Mouse (Mus musculus): ENCODE results near the gene Kcnj13. TPM values are rescaled to one million over a fixed set of nuclear protein-coding genes. Genes with fewer than 3 reads are reported as not detected.

Kcnj13 gene
- polyA plus RNA-seq (2012; rRNA removed) = 0.21 and 0.27 TPM in 2 replicates

DNA sequence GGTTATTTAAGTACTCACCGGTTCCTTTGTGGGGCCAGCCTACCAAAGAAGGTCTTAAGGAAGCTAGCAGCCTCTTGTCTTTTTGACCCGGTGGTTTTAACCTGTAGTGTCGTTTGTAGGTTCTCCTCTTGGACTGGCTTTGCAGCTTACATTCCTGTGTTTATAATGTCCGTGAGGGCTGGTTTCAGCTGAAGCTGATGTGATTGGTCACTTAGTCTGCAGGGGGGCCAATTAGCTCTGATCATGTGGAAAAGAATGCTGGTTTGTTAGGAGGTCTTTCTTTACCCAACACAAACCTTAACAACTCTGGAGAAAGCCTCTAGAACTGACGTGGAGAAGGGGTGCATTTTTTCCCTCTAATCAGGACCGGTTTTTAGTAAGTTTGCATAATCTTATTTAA is at the start of gene Kcnj13:
Gene Kcnj13 (minus strand): TSS at position 136 of the 400 bp plus-strand sequence.
- DNase-seq (ENCODE audit: low spot score) = no peak

DNA sequence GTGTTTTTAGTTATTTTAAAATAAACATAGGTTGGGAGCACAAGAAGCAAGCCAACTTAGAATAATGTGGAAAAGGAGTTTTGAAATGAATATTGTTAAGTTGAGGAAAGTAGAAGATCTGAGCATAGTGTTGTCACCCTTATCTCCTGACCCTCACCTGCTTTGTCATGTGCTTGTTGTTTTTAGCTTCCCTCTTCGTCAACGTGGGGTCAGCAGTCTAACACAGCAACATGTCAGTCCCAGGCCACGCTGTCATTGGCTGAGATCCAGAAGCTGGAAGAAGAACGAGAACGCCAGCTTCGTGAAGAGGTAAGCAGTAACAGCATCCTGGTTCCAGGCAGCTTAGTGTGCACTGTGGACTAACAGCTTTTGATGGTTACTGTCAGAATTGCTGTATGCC is 42.1 kb upstream of the Kcnj13 start:
- no peak for DNase-seq (ENCODE audit: low spot score)

DNA sequence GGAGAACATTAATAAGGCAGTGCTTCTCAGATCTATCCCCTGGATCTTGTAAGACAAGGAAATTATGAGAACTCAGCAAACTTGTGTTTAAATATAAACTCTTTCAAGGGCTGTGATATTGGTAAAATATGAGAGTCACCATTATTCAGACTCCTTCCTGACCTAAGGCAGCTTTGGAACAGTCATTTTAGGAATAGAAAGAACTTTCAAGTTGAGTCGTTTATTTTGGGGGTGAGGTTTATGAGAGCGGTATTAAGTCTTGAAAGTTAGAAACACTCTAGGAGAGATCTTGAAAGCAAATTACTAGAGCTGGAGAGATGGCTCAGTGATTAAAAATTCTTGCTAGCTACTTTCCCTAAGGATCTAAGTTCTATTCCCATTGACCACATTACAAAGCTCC is 40.6 kb upstream of the Kcnj13 start:
- no peak for DNase-seq (ENCODE audit: low spot score)

DNA sequence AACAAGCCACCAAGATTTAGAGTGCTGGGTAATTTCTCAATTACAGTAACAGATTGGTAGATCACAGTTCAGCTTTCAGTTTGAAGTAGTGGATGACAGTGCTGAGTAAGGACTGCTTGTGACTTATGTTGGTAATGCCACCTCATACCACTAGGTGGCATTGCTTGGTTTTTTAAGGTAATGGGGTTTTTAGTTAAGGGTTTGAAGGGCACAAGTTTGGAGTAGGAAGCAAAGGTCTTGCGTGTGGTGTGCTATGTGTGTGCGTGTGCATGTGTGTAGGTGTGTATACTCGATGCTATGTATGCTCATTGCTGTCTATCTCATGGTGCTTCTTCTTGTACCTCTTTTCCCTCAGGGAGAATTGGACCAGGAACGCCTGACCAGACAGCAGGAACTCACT is 24.2 kb upstream of the Kcnj13 start:
- no peak for DNase-seq (ENCODE audit: low spot score)

DNA sequence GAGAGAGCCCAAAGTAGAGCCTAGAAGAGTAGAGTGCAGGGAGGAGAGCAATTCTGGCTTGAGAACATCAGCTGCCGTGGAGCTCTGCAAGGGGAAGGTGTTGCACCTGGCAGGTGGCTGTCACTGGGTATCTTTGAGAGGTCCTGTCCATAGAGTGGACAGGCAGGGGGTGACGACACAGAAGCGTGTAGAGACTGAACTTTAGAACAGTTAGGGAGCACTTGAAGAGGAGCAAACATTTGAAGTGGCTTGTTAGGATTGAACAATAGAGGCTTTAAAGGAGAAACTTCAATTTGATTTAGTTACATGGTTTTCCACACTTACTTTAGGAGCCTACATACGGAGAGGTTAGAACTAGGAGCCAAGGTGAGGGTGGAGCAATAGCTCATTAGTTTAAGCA is 14.9 kb upstream of the Kcnj13 start:
- DNase-seq (ENCODE audit: low spot score) = no peak

DNA sequence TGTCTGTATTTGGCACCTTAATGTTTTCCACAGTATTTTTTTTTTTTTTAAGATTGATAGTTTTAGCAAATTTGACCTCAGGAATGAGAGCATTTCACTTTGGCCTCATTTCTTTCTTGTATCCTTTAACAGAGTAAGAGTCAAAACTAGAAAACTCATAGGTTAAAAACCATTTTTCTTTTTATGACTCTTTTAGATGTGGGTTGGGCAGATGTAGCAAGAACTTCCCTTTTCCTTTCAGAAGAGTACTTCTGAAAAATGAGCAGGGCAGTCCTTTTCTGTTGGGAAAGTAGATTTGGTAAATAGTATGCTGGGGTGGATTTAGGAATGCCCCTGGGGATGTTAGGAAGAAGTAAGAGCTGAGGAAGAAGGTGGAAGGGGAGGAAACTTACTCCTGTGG is 11.5 kb upstream of the Kcnj13 start:
- no peak for DNase-seq (ENCODE audit: low spot score)

DNA sequence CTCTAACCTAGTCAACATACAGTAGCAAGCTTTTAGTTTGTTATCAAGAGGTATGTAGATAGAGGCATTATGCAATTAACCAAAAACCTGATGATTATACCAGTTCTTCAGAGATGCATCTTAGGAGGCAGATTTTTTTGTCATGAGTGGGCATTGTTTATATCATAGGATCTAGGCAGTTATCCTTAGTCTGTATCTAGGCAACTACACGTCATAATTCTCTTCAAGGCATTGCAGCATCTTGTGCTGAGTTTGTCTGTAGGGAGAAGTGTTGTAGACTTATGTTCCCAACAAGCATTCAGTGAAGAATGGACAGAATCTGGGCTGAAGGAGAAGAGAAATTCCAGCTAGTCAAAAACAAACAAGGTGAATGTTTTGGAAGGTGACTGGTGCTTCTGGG is 10.2 kb upstream of the Kcnj13 start:
- no peak for DNase-seq (ENCODE audit: low spot score)

DNA sequence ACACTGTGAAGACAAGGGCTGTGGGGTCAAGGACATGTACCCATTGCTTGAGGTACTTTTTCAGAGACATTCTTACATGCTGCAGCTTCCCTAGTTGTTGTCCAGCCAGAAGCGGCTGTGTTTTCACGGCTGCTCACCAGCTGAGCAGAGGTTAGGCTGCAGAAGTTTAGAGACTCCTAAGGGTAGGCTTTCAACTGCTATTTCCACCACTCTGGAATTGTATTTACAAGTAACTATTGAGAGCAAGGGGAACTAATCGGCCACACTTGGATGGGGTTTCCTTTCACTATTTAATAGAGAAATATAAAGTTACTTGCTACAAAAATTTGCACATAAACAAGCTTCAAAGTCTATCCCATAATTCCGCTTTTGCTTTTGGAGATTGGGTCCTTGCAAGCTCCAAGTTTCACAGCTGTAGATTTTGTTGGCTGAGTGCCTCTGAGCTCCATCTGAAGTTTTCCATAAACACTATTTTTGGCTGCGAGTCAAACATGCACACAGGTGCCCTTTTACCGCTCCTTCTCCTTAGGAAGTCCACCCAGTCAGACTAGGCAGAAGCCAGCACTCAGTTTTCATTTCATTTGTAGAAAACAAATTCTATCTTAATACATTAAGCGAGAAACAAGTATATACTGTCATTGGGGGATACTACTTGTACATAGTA is 2.5 kb upstream of the Kcnj13 start:
- no peak for DNase-seq (ENCODE audit: low spot score)

DNA sequence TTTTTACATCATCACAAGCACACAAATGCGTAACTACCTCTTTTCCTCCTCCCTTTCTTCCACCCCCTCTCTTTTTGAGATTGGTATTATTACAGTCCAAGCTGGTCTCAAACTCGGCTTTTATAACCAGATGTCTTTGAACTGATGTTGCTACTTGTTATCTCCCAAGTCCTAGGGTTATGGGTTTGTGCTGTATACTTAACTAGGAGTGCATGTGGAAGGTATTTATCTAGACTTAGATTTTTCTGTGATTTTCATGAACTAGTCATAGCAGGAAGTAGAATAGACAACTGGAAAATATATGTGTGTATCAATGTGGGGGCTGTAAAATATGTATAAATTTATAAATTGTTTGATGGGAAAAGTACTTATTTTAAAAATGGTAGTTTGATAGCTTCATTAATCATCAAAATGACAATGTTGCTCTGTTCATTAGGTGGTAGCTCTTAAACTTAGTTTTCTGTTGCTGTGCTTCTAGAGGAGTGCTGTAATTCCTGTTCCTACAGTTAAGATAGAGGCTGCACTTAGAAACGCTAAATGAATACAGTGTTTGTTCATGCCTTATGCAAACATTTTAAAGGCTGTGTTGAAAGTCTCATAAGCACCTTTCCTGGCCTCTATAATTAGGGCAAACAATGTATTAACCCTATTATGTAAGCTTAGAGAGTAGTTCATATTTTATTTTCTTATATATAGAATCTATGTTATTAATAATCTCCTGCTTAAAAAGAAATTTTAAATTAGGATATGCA is 909 bp downstream of the Kcnj13 start:
- DNase-seq (ENCODE audit: low spot score) = no peak

DNA sequence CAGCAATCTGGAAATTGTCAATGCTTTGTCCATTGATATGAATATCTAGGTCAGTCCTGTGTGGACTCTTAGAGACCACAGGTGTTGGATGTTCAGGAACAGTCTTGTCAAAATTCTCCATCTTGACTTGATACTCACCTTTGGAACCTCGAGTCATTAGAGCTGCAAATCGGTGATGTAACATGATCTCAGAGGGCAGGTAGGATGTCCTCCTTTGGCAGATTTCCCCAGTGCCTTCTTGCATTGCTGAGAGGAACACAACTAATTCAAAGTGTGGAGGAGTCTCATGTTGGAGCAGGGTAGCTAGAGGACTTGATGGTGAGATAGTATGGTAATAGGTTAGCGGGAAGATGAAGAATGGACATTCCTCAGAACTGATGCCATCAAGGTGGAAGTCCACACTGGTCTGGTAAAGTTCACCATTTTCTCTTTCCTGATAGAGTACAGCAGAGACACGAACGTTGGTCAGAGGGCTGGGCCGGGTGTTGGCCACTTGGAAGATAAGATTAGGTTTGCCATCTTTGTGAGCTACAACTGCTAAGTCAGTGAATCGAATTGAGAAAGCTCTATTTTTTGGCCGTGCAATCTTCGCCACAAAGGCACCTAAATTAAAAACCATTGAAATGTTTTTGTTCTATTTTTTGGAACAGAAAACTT is 8.0 kb downstream of the Kcnj13 start:
- DNase-seq (ENCODE audit: low spot score) = no peak

DNA sequence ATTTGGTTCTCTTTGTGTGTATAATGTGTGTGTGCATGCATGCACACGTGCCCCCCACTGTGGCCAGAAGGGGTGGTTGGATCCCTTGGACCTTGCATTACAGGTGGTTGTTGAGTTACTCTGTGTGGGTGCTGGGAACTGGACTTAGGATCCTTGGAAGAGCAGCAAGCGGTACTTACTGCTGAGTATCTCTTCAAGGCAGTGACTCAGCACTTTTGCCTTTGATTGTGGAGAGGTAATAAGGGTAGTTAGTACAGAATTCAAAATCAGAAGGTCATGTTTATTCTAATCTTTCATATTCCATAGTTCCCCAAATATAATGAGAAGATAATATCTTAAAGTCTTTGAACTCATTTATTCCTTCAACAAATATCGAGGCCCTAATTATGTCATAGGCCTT is 13.4 kb downstream of the Kcnj13 start:
- no peak for DNase-seq (ENCODE audit: low spot score)

DNA sequence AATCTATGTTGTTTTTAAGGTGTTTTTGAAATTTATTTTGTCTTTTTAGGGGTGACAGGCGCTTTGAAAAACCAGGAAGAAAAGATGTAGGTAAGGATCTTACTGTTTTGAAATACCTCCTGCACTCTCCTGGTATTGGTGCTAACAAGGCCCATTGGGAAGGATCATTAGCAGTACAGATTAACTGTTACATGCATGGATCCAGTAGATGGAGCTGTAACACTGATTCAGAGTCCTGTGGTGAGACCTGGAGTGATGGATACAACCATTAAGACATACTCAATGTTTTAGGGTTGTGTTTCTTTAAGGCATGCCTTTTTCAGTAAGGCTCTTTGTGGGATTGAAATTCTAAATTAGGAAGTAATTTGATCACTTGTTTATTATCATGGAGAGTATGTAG is 14.6 kb downstream of the Kcnj13 start:
- no peak for DNase-seq (ENCODE audit: low spot score)

DNA sequence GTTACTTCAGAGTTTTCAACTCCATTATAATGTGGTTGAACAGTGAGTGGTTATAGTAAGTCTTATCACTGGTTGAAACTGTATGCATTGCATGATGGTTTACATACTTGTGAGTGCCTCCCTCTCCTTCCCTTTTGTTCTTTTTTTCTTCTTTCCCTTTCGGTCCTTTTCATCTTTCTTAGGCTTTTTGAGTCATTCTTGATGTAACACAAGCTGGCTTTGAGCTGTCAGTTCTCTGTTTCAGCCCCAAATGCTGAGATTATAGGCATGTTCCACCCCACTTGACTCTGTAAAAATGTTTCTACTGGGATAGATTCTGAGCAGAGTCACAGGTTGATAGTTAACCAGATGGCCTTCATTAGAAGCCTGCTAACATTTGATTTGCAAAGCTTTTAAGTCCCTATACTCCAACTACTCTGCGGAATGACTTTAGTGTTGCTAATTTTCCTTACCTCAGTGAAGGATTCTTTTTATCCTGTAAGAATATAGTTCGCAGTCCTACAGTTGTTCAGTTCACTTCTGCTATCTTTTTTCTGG is 16.4 kb downstream of the Kcnj13 start:
- no peak for DNase-seq (ENCODE audit: low spot score)

DNA sequence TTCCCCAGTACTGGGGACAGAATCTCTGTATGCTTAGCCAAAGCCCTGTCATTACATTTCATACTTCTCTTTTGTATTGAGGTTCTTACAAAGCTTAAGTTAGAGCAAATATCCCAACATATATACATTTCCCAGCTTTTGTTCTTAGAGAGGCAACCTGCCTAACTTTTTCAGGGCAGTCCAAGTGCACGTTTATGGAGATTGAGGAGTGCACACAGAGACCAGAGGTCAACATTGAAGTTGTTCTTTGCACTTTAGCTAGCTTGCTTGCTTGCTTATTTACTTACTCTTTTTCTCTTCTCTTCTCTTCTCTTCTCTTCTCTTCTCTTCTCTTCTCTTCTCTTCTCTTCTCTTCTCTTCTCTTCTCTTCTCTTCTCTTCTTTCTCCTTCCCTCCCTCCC is 34.3 kb downstream of the Kcnj13 start:
- DNase-seq (ENCODE audit: low spot score) = no peak

DNA sequence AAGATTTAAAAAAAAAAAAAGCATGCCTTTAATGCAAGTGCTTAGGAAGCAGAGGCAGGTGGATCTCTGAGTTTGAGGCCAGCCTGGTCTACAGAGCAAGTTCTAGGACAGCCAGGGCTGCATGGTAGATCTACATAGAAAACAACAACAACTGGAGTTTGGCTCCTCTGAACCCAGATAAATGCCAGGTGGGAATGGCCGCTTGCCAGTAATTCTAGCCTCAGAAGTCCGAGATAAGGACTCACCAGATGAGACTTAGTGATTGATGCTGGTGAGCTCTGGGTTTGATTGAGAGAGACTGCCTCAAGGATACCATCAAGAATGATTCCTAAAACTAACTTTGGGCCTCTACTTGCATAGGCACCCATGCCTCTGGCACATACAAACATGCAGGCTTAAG is 44.0 kb downstream of the Kcnj13 start:
- DNase-seq (ENCODE audit: low spot score) = no peak

Other genes with a start within 250 kb of the Kcnj13 start
- gene Ecel1, start 238.2 kb downstream of the Kcnj13 start, polyA plus RNA-seq (2012; rRNA removed) = 0.10 TPM in 1 of 2 replicates, not detected in the other
- not detected in 2 replicates for gene Prss56, start 211.4 kb downstream of the Kcnj13 start, polyA plus RNA-seq (2012; rRNA removed)
- gene Chrnd, start 204.1 kb downstream of the Kcnj13 start, polyA plus RNA-seq (2012; rRNA removed) = not detected in 2 replicates
- gene Chrng, start 190.1 kb downstream of the Kcnj13 start, polyA plus RNA-seq (2012; rRNA removed) = not detected in 2 replicates
- gene Eif4e2, start 180.8 kb downstream of the Kcnj13 start, polyA plus RNA-seq (2012; rRNA removed) = 69.5 and 72.5 TPM in 2 replicates
- 4.9 TPM in 2 replicates for gene Efhd1, start 130.4 kb downstream of the Kcnj13 start, polyA plus RNA-seq (2012; rRNA removed)
- gene Gigyf2, start 67.7 kb downstream of the Kcnj13 start, polyA plus RNA-seq (2012; rRNA removed) = 30.7 and 40.0 TPM in 2 replicates
- gene Snorc, start 75.5 kb upstream of the Kcnj13 start, polyA plus RNA-seq (2012; rRNA removed) = not detected in 2 replicates
- 0.93 and 1.5 TPM in 2 replicates for gene Neu2, start 115.2 kb upstream of the Kcnj13 start, polyA plus RNA-seq (2012; rRNA removed)
- 5.6 and 6.3 TPM in 2 replicates for gene Ngef, start 179.1 kb upstream of the Kcnj13 start, polyA plus RNA-seq (2012; rRNA removed)
- 8.5 and 12.4 TPM in 2 replicates for gene Inpp5d, start 225.6 kb upstream of the Kcnj13 start, polyA plus RNA-seq (2012; rRNA removed)

All from urinary bladder, adult 2 months (tissue).